Mouse (Mus musculus) gastrocnemius, postnatal 14 days (tissue): ENCODE data around the gene Dgki. TPM values are rescaled to one million over a fixed set of nuclear protein-coding genes. Genes with fewer than 3 reads are reported as not detected.
A peak's percentile ranks its signal among the peaks of the same experiment; 100 is the strongest.

Source experiments
- DNase-seq: peaks from one replicate; pipeline ENCODE4 v3.0.0; 2021; ENCODE audit warnings: mixed read lengths
- intact Hi-C: fragments of 180-260 bp; cut with DNase I; formaldehyde crosslinking; loops from one replicate; pipeline ENCODE4 v1.15.1; 2025; ENCODE audit warnings: low total_unique reads
- total RNA-seq, 2 experiments: library from RNA; stranded (reverse); gene quantifications; 2 replicates each; pipeline ENCODE4 v1.2.3; 2021

The Dgki gene
- total RNA-seq, 2 experiments from 2014 or later, result 0.41 to 0.55 TPM

DNA sequence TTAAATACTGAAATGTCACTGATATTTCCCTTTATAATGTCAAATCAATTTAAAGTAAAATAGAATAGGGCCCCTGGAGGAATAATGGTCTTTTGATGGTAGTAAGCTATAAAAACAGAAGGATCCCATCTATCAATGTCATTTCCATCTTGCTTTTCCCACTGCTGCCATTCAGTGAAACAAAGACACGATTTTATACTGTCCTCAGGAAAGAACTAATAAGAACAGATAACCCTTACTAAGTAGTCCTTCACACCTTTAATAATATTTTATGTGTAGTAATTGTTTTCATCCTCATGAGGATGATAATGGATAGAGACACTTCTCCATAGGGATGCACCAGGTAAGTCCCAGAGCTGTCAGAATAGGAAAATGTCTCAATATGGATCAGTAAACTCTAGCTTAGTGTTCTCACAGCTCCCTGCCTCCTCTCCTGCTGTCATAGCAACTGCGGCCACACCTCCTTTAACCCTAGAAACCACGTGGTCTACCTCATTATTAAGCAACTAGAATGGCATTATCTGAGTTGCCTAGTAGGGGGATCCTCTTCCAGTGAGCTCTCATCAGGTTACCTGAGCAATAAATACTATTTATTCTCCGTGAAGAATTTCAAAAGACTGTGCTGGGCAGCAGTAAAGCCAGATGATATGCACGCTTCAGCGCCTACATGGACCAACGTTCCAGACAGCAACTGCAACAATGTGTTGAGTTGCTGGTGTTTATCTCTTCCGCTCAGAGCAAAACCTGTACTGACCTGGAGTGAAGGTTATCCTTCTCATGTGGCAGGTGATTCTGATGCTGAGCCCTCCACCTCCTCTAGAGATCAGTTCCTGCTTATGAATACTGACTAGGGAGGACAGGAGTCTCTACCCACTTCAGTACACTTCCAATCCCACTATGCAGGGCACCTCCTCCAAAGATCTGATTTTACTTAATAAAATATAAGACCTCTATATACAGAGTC is 210.6 kb downstream of the Dgki start:
- intact Hi-C loops, result loop anchor here (5.0 kb wide), 1 partner anchor 358 kb away; no protein-coding TSS in a partner anchor
- DNase-seq, result no peak

DNA sequence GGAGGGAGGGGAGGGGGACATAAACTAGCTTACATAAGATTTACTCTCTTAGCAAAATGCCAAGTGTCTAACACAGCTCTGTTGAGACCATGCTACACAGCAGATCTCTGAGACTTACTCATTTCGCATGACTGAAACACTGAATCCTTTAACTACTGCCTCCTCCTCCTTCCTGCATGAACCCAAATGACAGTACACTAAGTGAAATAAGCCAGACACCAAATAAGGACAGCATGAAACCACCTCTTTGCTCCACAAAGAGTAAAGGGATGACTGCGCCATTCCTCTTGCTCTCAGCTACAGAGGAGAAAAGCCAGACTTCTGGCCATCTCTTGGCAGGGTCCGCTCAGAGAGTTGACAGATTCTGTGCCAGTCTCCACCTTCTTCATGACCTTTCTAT is 217.0 kb downstream of the Dgki start:
- no peak for DNase-seq
- intact Hi-C loops, result no loop called here

DNA sequence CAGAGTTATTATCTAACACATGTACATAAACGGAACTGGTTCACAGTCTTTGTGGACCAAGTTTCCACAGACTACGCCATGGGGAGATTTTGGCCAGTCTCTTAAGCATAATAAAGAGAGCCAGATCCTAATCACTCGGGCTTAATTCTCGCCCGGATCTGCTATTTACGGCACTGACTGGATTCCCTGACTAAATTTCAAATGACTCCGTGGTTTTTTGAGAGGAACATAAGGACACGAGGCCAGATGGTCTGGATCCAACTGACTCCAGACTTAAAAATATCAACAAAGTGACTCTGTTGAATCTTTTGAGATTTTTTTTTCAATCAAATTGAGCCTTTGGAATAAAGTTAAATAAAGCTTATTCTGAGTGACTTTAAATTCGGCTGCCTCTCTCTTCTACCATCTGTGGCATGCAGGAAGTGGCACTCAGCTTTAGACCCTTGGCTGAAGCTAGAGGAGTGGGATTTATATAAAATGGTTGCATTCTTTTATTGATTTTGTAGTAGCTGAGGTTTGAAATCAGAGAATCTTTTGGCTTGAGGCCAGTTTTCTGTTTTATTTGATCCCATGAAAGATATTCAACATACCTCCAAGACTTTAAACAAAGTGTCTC is 227.5 kb downstream of the Dgki start:
- intact Hi-C loops, result no loop called here
- peak; percentile 24 for DNase-seq

DNA sequence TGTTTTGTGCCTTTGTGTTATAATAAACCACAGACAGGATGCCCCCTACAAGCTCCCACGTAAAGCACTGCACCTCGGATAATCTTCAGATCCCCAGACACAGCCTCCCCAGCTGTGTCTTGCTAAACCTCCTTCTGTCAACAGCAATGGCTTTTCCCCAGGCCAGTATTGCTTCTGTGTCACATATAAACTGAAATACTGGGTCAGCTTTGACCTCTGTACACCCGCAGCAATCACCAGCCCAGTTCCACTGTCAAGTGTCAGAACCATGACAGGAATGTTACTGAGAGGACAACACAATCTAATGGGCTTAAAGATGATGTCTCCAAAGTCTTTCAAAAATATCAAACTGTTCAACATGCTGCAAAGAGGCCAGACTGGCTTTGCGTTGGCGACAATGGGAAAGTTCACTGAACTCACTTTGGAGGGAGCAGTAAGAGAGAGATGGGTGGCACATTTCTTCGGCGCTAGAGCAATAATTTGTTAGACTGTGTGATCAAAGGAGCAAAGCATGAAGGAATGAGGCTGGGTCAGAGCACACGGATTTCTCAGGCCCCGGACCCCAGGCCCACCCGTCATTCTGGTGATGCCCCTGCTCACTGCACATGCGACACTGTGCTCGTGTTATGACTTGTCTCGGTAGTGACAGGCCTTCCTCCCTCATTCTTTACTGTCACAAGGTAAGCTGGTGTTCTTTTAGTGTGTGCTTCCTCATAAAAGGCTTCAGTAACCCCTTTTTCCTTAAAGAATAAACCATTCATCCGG is 230.0 kb downstream of the Dgki start:
- DNase-seq, result no peak
- intact Hi-C loops, result no loop called here

DNA sequence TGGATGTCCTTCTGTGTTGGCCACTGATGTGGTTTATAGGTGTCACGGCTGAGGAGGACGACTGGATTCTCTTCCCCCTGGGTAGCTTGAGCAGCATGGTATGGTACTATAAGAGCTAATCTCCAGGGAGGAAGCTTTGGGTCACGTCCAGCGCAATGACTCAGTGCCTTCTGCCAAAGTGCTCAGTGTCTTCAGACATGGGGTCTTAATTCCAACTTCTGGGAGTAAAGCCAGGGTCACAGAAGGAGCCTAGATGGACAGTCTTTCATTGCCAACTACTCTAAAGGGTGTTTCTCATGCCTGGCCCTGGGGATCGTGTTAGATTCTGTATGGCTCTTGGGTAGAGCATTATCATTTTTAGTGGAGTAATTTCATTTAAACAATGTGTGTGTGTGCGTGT is 231.2 kb downstream of the Dgki start:
- intact Hi-C loops, result no loop called here

DNA sequence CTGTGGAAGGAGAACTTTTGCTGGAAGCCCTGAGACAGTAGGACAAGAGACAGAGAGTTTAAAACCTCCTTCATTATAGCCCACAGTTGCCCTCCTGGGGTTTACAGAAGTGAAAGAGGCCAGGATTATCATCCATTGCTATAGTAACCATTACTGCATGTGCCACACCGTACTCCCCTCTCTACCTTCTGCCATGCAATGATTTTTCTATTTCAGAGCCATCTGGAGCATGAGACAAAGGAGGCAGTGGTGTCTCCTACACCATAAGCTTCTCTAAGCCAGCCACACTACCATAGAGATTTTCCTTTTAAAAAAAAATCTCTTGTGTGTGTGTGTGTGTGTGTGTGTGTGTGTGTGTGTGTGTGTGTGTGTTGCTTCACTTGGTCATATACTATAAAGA is 232.6 kb downstream of the Dgki start:
- intact Hi-C loops, result no loop called here
- no peak for DNase-seq

More for the DNA sequence above, 231.2 kb downstream of the Dgki start:
- DNase-seq, result no peak

DNA sequence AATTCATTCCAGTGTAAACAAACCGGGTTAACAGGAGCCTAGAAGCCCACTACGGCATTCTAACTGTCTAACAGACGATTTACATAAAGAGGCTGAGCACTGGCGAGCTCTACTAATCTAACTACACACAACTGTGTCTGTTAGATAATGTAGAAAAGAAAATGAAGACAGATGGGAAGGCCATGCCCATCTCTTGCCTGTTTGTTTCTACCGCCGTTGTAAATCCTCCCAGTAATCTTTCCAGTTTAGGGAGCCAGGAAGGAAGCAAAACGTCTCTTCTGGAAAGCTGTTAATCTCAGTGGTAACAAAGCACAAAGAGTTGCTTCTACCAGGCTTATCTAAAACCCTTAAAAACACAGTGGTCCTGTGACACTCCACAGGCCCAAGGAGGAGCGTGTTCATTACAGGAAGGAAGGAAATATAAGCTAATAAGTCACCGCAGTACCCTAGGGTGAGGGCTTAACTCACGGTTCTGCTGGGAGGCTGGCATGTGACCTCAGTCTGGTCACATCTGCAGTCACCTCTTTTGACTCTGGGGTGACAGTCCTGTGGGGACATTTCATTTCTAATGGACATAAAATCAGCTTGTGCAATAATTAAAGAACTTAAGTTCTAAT is 235.7 kb downstream of the Dgki start:
- DNase-seq, result no peak
- intact Hi-C loops, result no loop called here

DNA sequence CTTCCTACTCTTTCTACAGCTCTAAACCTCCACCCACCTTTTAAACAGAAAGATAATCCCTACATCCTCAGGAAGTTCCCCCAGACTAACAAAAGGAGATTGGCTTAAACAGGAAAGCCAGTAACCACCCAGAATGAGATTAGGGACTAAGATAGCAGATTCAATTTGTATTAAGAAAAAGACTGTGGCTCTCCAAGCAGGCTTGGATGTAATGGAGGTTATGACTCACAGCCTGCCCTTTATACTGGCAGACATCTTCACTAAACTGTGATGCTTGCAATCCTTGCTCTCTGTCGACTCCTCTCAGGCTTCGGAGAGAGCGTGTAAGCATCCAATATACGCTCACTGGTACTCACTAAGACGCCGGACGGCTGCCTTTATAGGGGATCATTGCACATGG is 236.7 kb downstream of the Dgki start:
- DNase-seq, result no peak
- intact Hi-C loops, result no loop called here

DNA sequence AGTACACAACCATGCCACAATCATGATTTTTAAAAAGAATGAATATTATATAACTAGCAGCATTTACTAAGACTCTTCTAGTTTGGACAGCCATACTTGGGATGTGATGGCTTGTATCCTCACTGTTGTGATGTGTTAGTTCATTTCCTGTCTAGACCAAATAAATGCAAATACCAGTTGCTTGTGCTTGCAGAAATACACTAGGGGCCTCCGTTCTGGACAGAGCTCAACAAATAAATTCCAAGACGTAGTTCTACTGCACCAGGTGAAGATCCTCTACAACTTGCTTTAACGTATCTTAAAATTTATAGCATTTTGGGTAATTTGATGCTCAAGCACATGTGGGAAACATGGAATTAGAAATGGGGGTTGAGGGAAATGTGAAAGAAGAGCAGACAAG is 239.9 kb downstream of the Dgki start:
- intact Hi-C loops, result no loop called here
- DNase-seq, result no peak

DNA sequence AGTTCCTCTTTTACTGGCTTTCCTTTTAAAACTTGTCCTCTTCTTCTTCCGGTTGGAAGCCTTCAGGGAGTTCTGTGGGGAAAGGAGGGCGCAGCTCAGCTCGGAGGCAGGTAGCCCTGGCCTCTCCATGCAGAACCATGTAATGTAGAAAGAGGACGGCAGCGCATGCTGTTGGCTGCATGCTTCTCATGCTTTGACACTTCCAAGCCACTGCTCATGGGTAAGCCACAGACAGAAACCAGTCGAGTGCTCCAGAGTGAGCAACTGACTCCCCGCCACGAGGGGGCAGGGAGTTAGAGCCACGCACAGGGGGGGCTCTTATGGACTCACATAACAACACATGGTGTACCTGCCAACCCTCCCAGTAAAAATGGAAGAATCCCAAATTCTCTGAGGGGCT is 242.0 kb downstream of the Dgki start:
- no peak for DNase-seq
- intact Hi-C loops, result loop anchor here (5.0 kb wide), 1 partner anchor 389 kb away; no protein-coding TSS in a partner anchor

DNA sequence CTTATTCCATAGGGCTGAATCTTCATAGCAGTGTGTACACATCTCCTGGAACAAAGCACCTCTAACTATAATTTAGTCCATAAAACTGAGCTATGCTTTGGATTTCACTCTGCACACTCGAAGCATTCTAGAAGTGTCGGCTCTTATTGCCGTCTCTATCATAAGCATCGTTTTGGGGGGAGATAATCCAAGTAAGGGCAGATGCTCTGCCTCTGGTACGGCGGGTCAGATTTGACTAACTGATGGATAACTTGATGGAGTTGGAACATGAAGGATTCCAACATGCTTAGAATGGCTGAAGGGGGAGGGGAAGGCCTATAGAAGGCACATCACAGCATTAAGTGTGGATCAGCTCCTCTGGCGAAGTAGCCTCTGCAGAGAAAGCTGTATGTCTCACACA is 242.4 kb downstream of the Dgki start:
- DNase-seq, result no peak
- intact Hi-C loops, result loop anchor here (5.0 kb wide), 1 partner anchor 390 kb away; no protein-coding TSS in a partner anchor

DNA sequence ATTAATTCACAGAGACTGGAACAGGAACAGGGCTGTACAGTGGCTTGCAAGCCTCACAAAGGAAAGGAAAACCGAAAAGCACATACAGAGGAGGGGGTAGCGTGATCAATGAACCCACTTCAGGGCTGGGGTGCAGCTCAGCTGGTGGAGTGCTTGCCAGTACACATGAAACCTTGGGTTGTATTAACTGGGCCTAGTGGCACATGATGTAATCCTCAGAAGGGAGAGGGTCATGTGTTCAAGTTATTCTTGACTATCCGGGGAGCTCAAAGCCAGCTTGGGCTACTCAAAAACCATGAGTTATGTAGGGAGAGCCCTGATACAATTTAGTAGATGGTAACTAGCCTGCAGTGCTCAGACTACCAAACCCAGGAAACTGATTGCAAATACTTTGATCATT is 244.3 kb downstream of the Dgki start:
- intact Hi-C loops, result loop anchor here (5.0 kb wide), 1 partner anchor 392 kb away; no protein-coding TSS in a partner anchor
- no peak for DNase-seq

DNA sequence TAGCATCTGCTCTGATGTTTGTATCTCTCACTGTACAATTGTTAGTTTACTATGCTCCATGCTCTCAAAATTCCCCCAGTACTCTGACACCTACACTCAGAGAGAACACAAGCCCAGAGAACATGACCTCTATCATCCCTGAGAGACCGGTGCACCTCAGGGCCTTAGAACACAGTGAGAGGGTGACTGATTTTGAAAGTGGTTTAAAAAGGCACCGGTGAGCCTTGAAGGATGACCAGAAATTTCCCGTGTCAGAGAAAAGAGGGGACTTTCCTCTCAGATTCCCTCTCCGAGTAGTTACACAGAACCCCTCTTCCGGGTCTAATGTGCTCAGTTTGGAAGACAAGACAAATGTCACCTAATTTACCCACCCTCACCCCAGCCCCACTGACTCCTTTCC is 244.9 kb downstream of the Dgki start:
- intact Hi-C loops, result loop anchor here (5.0 kb wide), 1 partner anchor 392 kb away; no protein-coding TSS in a partner anchor
- no peak for DNase-seq

DNA sequence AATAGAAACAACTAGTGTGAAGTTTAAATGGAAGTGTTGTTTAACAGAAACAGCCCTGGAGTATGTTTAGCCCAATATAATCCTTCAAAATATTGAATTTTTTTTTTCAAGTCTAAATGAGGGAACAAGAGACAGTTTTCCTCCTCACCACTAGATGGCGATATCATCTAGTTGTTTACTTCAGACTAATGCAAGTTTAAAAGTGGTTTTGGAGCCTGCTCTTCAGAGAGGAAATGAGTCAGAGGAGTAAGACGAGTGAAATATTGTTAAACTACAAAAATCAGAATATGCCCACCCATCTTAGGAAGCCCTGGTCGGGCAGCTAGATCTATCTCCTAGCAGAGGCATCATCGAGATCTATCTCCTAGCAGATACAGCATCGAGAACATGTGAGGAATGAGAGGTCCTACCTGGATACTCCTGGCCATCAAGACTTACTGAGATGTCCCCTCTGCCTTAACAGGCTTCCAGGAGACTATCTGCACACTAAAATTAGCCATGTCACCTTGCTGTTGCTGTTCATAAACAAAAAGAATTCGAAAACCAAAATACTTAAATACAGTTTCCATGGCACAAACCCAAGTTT is 245.5 kb downstream of the Dgki start:
- intact Hi-C loops, result loop anchor here (5.0 kb wide), 1 partner anchor 393 kb away; no protein-coding TSS in a partner anchor

DNA sequence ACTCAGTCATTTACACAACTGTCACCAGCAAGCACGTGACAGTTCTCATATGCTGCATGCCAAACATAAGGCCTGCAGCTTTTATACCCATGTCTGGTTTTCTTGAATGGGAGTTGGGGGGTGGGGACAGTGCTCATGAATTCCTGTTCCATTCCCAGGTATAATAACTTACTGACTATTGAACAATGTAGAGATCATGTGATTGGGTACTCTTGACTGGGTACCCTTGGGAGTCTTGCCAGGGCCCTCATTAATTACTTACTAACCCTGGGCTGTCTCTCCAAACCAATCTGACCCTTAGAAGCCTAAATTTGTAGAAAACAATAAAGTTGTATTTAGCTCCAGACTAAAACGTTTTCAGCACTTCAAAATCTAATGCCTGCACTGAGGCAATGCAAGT is 246.6 kb downstream of the Dgki start:
- intact Hi-C loops, result no loop called here
- DNase-seq, result no peak

More for the DNA sequence above, 245.5 kb downstream of the Dgki start:
- DNase-seq, result no peak

DNA sequence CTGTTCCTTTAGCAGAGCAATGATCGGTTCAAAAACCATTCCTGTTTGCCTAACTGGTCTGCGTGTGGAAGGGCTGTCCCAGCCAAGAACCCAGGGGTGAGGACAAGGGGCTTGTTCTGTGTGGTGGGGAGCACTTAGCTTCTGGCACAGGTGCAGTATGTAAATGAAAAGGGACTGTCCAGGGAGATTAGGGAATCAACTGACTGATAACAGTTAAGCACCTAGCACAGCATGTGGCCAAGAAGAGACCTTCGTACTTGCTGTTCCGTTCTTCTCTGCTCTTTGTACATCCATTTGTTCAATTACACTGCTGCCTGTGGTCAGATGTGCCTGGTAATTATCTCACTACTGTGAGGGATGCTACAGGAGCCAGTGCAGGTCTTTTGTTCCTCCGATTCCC is 248.3 kb downstream of the Dgki start:
- intact Hi-C loops, result no loop called here
- DNase-seq, result no peak

DNA sequence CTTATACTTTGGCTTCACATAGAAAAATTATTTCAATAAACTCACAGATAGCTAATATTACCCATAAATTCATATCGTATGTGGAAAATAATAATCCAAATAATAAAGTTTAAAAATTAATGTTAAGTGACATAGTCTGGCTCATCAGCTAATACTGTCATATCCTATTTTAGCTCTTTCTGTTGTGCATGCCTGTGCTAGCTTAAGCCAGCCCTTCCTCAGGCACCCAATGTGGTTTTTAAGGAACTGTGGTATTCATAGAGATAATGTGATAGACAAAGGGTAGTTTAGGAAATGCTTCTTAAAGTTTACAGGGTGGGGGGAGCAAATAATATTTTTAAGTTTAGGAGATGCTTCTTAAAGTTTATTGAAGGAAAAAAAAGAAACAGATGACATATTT is 248.8 kb downstream of the Dgki start:
- intact Hi-C loops, result no loop called here
- DNase-seq, result no peak

DNA sequence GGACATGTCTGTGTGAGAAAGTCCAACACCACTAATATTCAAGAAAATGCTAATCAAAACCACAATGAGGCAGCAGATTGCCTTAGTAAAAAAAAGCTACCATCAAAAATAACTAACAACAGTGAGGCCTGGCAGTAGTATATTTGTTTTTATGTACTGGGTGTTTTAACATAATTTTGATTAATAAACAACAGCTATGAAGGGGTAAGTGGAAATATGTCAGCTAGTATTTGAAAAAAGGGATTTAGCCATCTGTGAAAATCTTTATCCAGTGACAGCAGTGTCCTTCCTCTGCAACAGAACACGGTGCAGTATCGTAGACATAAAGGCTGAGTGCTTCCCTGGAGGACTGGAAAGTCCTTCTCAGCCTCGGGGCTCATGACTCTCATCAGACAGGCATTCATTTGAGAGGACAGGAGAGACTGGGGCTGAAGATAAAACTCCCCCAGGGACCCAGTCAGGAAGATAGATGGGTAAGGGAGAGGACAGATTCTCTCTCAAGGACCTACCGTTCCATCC is 252.3 kb downstream of the Dgki start:
- no peak for DNase-seq
- intact Hi-C loops, result loop anchor here (10.0 kb wide), 2 partner anchors 353 to 1043 kb away; no protein-coding TSS in a partner anchor
